Mouse (Mus musculus) liver, embryonic 15.5 days (tissue): Measurements from ENCODE around the gene Cfap77. TPM values are rescaled to one million over a fixed set of nuclear protein-coding genes. Genes with fewer than 3 reads are reported as not detected.
A peak's percentile ranks its signal among the peaks of the same experiment; 100 is the strongest.

ENCODE experiments used
- ATAC-seq: fragments of 200-750 bp; cut with Nextera tagmentation; 2 replicates; pipeline ENCODE4 v1.8.0; 2017; ENCODE audit warnings: moderate number of reproducible peaks, mild to moderate bottlenecking, moderate library complexity; ENCODE audit not compliant: insufficient read depth
- H3K27ac ChIP-seq: fragments of 300-500 bp; sonication (generic); replicated peaks from 2 replicates; pipeline ENCODE4 v1.5.1; 2015; ENCODE audit warnings: mild to moderate bottlenecking, inconsistent platforms
- H3K27me3 ChIP-seq: fragments of 300-500 bp; sonication (generic); 2 replicates; pipeline ENCODE4 v1.6.1; 2015; ENCODE audit warnings: mild to moderate bottlenecking, inconsistent platforms
- H3K36me3 ChIP-seq: fragments of 300-500 bp; sonication (generic); replicated peaks from 2 replicates; pipeline ENCODE4 v1.6.1; 2015; ENCODE audit warnings: moderate library complexity, mild to moderate bottlenecking, inconsistent platforms
- H3K4me1 ChIP-seq: fragments of 300-500 bp; sonication (generic); replicated peaks from 2 replicates; pipeline ENCODE4 v1.6.1; 2015; ENCODE audit warnings: inconsistent platforms
- H3K4me2 ChIP-seq: fragments of 300-500 bp; sonication (generic); 2 replicates; pipeline ENCODE4 v1.6.1; 2015; ENCODE audit warnings: moderate library complexity, mild to moderate bottlenecking, inconsistent platforms
- H3K4me3 ChIP-seq: fragments of 300-500 bp; sonication (generic); replicated peaks from 2 replicates; pipeline ENCODE4 v1.5.1; 2015; ENCODE audit warnings: mild to moderate bottlenecking, inconsistent platforms
- H3K9ac ChIP-seq: fragments of 300-500 bp; sonication (generic); 2 replicates; pipeline ENCODE4 v1.6.1; 2015; ENCODE audit warnings: moderate library complexity, mild to moderate bottlenecking, inconsistent platforms
- H3K9me3 ChIP-seq: fragments of 300-500 bp; sonication (generic); replicated peaks from 2 replicates; pipeline ENCODE4 v1.6.1; 2016; ENCODE audit warnings: inconsistent platforms
- WGBS: fragments of 180-500 bp; shearing (Covaris S2); methylation state at CpG from one replicate; pipeline ENCODE4 v1.1.7; 2015; ENCODE audit warnings: mixed read lengths; ENCODE audit not compliant: insufficient replicate concordance; 5-methylcytosine and 5-hydroxymethylcytosine counted together
- polyA plus RNA-seq: library from polyadenylated mRNA; unstranded; fragments of >200 nt; fragmentation: Nextera tagmentation; extraction: Ambion mirVana; gene quantifications from 2 replicates; pipeline ENCODE4 v1.2.1, GENCODE M21; 2015

Gene Cfap77
- polyA plus RNA-seq, 1 experiment from 2014 or later: not detected

- 61% methylated on average over 16 of the region's 16 CpGs for WGBS
- H3K9ac ChIP-seq: no peak overlapping the region
- H3K27me3 ChIP-seq: peaks cover 16% of the 10 kb centered on the region
- no peak overlapping the region for H3K27ac ChIP-seq
- no peaks in the 10 kb centered on the region for H3K4me1 ChIP-seq
- no peak for ATAC-seq
- no peak overlapping the region for H3K4me3 ChIP-seq
- H3K36me3 ChIP-seq: no peaks in the 10 kb centered on the region
- no peaks in the 10 kb centered on the region for H3K9me3 ChIP-seq
- no peak overlapping the region for H3K4me2 ChIP-seq
These were observed 8.7 kb downstream of the Cfap77 start for GRCm38 (mm10) chr2:29046151-29046550.

- no peaks in the 10 kb centered on the region for H3K9me3 ChIP-seq
- no peak overlapping the region for H3K4me3 ChIP-seq
- H3K4me1 ChIP-seq: no peaks in the 10 kb centered on the region
- H3K27me3 ChIP-seq: peaks cover 45% of the 10 kb centered on the region
- 69% methylated on average over 5 of the region's 5 CpGs for WGBS
- H3K9ac ChIP-seq: no peak overlapping the region
- no peak overlapping the region for H3K4me2 ChIP-seq
- ATAC-seq: no peak
- H3K36me3 ChIP-seq: no peaks in the 10 kb centered on the region
- no peak overlapping the region for H3K27ac ChIP-seq
These were observed 12.7 kb downstream of the Cfap77 start for GRCm38 (mm10) chr2:29042124-29042523.

- 38% methylated on average over 8 of the region's 8 CpGs for WGBS
- H3K9ac ChIP-seq: no peak overlapping the region
- 0 out of 2 replicates have a peak, but pooled peaks cover 1% of the 10 kb centered on the region for H3K4me1 ChIP-seq
- no peak overlapping the region for H3K4me3 ChIP-seq
- H3K36me3 ChIP-seq: no peaks in the 10 kb centered on the region
- no peaks in the 10 kb centered on the region for H3K9me3 ChIP-seq
- H3K27ac ChIP-seq: no peak overlapping the region
- H3K27me3 ChIP-seq: peaks cover 45% of the 10 kb centered on the region
- ATAC-seq: no peak
- no peak overlapping the region for H3K4me2 ChIP-seq
These were observed 13.4 kb downstream of the Cfap77 start for GRCm38 (mm10) chr2:29041477-29041768.

DNA sequence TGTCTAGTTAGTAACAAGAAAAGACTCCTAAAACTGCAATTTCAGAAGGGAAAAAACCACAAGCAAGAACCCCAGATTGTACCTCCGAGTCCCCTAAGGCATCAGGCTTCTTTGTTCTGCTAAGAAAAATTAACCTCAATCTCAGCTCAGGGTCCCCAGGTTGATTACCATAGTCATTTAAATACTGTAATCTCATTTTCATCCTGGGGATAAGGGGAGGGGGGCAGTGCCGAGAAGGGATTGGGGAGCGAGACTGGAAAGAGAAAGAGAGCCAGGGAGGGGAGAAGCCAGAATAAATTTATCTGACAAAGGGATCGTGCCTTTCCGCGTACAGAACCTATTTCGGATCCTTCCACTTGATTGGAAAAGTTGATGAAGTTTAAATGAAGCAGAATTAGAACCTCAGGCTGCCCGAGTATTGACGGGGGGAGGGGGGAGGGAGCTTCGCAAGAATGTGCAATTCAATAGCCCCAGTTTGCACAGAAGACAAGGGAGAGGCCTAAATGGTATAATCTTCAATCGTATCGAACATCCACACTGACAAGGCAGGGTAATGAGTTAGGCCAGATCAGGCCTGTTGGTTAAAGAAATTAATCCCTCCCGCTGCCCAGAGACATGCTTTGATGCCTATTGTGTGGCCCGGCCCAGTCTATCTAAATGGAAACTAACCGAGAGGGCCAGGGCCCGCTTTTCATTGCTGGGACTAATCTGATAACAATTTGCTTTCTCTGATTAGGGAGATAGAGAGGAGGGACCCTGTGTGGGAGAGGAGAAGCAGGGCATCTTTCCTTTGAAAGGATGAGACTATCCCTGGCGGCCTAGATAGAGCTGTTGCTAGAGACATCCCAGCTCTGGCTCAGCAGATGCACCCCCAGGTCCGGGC lies 14.0 kb downstream of the Cfap77 start:
- H3K27me3 ChIP-seq: peaks cover 45% of the 10 kb centered on the region
- no peak overlapping the region for H3K27ac ChIP-seq
- H3K36me3 ChIP-seq: no peaks in the 10 kb centered on the region
- no peak for ATAC-seq
- H3K4me1 ChIP-seq: 0 out of 2 replicates have a peak, but pooled peaks cover 4% of the 10 kb centered on the region
- 29% methylated on average over 18 of the region's 18 CpGs for WGBS
- no peak overlapping the region for H3K4me2 ChIP-seq
- no peaks in the 10 kb centered on the region for H3K9me3 ChIP-seq
- no peak overlapping the region for H3K9ac ChIP-seq
- no peak overlapping the region for H3K4me3 ChIP-seq

- Histone ChIP-seq H3K9ac (no peak overlapping the region), H3K9me3 (no peaks in the 10 kb centered on the region), H3K27me3 (peaks cover 45% of the 10 kb centered on the region), H3K27ac (no peak overlapping the region), H3K36me3 (no peaks in the 10 kb centered on the region), H3K4me1 (0 out of 2 replicates have a peak, but pooled peaks cover 4% of the 10 kb centered on the region), H3K4me3 (no peak overlapping the region), H3K4me2 (no peak overlapping the region)
- ATAC-seq: no peak
- 27% methylated on average over 5 of the region's 5 CpGs for WGBS
These were observed 15.1 kb downstream of the Cfap77 start for GRCm38 (mm10) chr2:29039741-29040140.

DNA sequence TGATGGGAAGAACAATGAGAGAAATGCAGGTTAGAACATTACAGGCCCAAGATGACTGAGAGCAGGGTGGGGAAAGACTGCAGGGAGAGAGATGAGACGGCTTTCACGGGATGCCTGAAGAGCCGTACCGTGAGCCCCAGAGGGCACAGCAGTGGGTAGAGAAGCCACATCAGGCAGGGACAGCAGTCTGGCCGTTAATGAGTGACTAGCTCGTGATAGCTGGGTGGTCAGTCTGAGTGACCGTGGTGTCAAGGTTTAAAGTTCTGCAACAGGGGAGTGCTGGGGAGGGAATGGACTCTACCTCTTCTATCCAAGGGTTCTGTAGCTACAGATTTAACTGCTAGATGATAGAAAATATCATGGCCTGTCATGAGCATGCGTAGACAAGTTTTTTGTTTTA lies 19.2 kb downstream of the Cfap77 start:
- ATAC-seq: peak; percentile 81
- Histone ChIP-seq H3K4me3 (no peak overlapping the region), H3K4me1 (0 out of 2 replicates have a peak, but pooled peaks cover 7% of the 10 kb centered on the region), H3K9ac (no peak overlapping the region), H3K4me2 (no peak overlapping the region), H3K27ac (no peak overlapping the region; the same call in 1 of the 2 replicates), H3K9me3 (no peaks in the 10 kb centered on the region), H3K27me3 (peaks cover 25% of the 10 kb centered on the region), H3K36me3 (no peaks in the 10 kb centered on the region)
- 60% methylated on average over 8 of the region's 8 CpGs for WGBS

DNA sequence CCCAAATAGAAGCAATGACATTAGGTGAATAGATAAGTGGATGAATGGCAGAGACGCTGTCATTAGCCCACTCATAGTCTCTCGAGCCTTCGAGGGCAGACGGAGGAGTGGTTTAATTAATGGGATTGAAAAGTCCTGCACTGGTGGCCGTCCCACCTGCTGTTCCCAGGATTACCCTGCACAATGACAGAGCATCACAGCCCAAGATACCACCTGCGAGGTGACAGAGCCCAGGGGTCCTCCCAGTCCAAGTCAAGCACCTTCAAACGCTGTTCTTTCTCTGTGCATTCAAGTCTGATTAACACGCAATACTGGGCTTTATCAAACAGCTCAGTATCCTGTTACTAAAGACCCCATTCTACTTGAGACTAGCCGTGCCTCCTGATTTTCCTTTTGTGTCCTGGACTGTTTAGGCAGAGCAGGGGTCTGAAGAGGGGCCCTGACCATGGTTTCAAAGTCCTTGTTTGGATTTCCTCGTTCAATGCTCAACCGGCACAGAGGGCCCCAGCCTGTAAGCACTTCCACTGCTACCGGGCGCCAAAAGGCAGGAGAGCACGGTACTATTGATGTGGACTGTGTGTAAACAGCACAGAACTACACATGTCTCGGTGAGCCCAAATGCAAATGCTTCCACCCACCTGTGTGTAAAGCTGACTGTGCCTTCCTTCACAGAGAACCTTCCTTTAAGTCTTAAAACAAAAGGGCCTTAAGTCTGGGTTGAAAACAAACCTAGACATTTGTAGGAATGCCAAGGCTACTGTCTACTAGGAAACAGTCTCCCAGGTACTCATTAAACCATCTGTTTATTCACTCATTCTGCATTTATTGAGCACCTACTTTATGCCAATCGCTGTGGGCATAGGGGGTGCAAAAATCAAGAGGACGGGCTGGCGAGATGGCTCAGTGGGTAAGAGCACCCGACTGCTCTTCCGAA lies 20.1 kb downstream of the Cfap77 start:
- peak overlapping the region; percentile 64 for H3K27ac ChIP-seq
- no peak overlapping the region for H3K4me2 ChIP-seq
- 0 out of 2 replicates have a peak, but pooled peaks cover 9% of the 10 kb centered on the region for H3K4me1 ChIP-seq
- no peaks in the 10 kb centered on the region for H3K36me3 ChIP-seq
- 58% methylated on average over 20 of the region's 20 CpGs for WGBS
- no peak overlapping the region for H3K4me3 ChIP-seq
- ATAC-seq: peak; percentile 73
- no peaks in the 10 kb centered on the region for H3K9me3 ChIP-seq
- no peak overlapping the region for H3K9ac ChIP-seq
- peaks cover 16% of the 10 kb centered on the region for H3K27me3 ChIP-seq

DNA sequence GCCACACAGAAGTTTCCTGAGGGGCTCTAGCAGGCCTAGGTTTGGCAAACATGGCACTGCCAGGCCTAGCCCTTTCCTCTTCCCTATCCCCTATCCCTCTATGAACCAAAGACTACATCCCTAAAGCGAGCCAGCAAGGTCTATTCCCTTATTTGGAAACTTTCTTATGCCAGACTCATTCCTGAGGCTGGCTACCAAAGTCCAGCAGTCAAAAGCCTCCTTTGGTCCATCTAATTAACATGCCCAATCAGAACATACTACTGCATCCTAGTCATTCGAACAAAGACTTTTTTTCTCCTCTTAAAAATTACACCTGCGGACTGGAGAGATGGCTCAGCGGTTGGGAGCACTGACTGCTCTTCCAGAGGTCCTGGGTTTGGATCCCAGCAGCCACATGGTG lies 22.9 kb downstream of the Cfap77 start:
- Histone ChIP-seq H3K27ac (no peak overlapping the region), H3K9ac (no peak overlapping the region), H3K4me2 (no peak overlapping the region), H3K9me3 (no peaks in the 10 kb centered on the region), H3K4me3 (no peak overlapping the region), H3K4me1 (0 out of 2 replicates have a peak, but pooled peaks cover 12% of the 10 kb centered on the region), H3K36me3 (no peaks in the 10 kb centered on the region), H3K27me3 (0 out of 2 replicates have a peak, but pooled peaks cover 3% of the 10 kb centered on the region)
- no peak for ATAC-seq
- WGBS: 67% methylated on average over 4 of the region's 4 CpGs

- H3K36me3 ChIP-seq: no peaks in the 10 kb centered on the region
- 0 out of 2 replicates have a peak, but pooled peaks cover 8% of the 10 kb centered on the region for H3K4me1 ChIP-seq
- no peak for ATAC-seq
- WGBS: 42% methylated on average over 20 of the region's 20 CpGs
- H3K27ac ChIP-seq: no peak overlapping the region
- H3K9me3 ChIP-seq: no peaks in the 10 kb centered on the region
- H3K4me2 ChIP-seq: no peak overlapping the region
- no peak overlapping the region for H3K4me3 ChIP-seq
- 0 out of 2 replicates have a peak, but pooled peaks cover 3% of the 10 kb centered on the region for H3K27me3 ChIP-seq
- H3K9ac ChIP-seq: no peak overlapping the region
These were observed 24.7 kb downstream of the Cfap77 start for GRCm38 (mm10) chr2:29030048-29030734.

DNA sequence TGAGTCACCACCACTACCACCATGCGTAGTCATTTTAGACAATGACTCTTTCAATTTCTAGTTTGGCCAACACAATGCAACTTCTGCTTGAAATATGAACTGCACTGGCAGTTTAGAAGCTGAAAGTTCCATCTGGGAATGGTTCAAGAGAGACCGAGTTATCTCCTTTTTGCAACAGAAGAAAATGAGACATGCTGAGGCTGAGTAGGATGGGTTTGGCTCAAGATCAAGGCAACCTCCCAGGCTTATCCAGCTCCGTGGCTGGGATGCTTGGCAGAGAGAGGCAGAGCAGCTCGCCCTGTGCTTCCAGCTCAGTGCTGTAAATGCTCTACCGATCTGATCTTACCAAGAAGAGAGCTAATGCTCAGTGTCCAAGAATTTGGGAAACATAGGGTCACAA lies 29.6 kb downstream of the Cfap77 start:
- Histone ChIP-seq H3K4me3 (no peak overlapping the region), H3K4me2 (no peak overlapping the region), H3K4me1 (0 out of 2 replicates have a peak, but pooled peaks cover 5% of the 10 kb centered on the region), H3K9me3 (no peaks in the 10 kb centered on the region), H3K36me3 (no peaks in the 10 kb centered on the region), H3K9ac (no peak overlapping the region), H3K27me3 (0 out of 2 replicates have a peak, but pooled peaks cover 3% of the 10 kb centered on the region), H3K27ac (no peak overlapping the region)
- WGBS: 64% methylated on average over 5 of the region's 5 CpGs
- no peak for ATAC-seq
